Mouse (Mus musculus) macrophage (primary cell): ENCODE measurements around the gene Gpc1. TPM values are rescaled to one million over a fixed set of nuclear protein-coding genes. Genes with fewer than 3 reads are reported as not detected.
A peak's percentile ranks its signal among the peaks of the same experiment; 100 is the strongest.

Source experiments
- H3K27ac ChIP-seq: fragments of 350-480 bp; formaldehyde crosslinking; 2 replicates; pipeline ENCODE4 v1.9.0; 2021
- H3K36me3 ChIP-seq: fragments of 350-480 bp; formaldehyde crosslinking; 2 replicates; pipeline ENCODE4 v1.9.0; 2021; ENCODE audit errors: inconsistent target
- H3K4me3 ChIP-seq: fragments of 350-480 bp; formaldehyde crosslinking; 2 replicates; pipeline ENCODE4 v1.9.0; 2021; ENCODE audit errors: inconsistent target
- H3K79me2 ChIP-seq: fragments of 350-480 bp; formaldehyde crosslinking; 2 replicates; pipeline ENCODE4 v1.9.0; 2021; ENCODE audit errors: inconsistent target
- WGBS: methylation state at CpG from one replicate; pipeline ENCODE4 v1.1.7; 2026; ENCODE audit warnings: inconsistent platforms; ENCODE audit not compliant: missing documents; 5-methylcytosine and 5-hydroxymethylcytosine counted together
- polyA plus RNA-seq: library from polyadenylated mRNA; stranded (reverse); fragments of 250-400 nt; gene quantifications from 3 replicates; pipeline ENCODE4 v1.2.4, GENCODE M21; 2018; ENCODE audit warnings: inconsistent platforms

Gpc1 gene
- polyA plus RNA-seq, 1 experiment from 2014 or later: 0.53 TPM

- Histone ChIP-seq H3K79me2 (no peaks in the 10 kb centered on the region), H3K36me3 (no peaks in the 10 kb centered on the region), H3K27ac (no peak overlapping the region), H3K4me3 (no peak overlapping the region)
- WGBS: 92% methylated on average over 5 of the region's 5 CpGs
These were observed 48.7 kb downstream of the Gpc1 start for GRCm38 (mm10) chr1:92880101-92880500.

- Histone ChIP-seq H3K79me2 (no peaks in the 10 kb centered on the region), H3K27ac (no peak overlapping the region), H3K4me3 (no peak overlapping the region), H3K36me3 (no peaks in the 10 kb centered on the region)
- 90% methylated on average over 6 of the region's 6 CpGs for WGBS
These were observed 50.5 kb downstream of the Gpc1 start for GRCm38 (mm10) chr1:92881982-92882381.

- 85% methylated on average over 7 of the region's 7 CpGs for WGBS
- H3K36me3 ChIP-seq: no peaks in the 10 kb centered on the region
- no peaks in the 10 kb centered on the region for H3K79me2 ChIP-seq
- no peak overlapping the region for H3K4me3 ChIP-seq
- no peak overlapping the region for H3K27ac ChIP-seq
These were observed 57.6 kb downstream of the Gpc1 start for GRCm38 (mm10) chr1:92888901-92889655.

GRCm38 (mm10) chr1:92892791-92893190 is 61.3 kb downstream of the Gpc1 start:
- Histone ChIP-seq H3K36me3 (no peaks in the 10 kb centered on the region), H3K79me2 (no peaks in the 10 kb centered on the region), H3K27ac (no peak overlapping the region), H3K4me3 (no peak overlapping the region)
- 79% methylated on average over 3 of the region's 3 CpGs for WGBS

GRCm38 (mm10) chr1:92893896-92894295 is 62.5 kb downstream of the Gpc1 start:
- WGBS: 79% methylated on average over 3 of the region's 3 CpGs
- Histone ChIP-seq H3K4me3 (no peak overlapping the region), H3K79me2 (no peaks in the 10 kb centered on the region)

GRCm38 (mm10) chr1:92895089-92895488 is 63.6 kb downstream of the Gpc1 start:
- H3K4me3 ChIP-seq: no peak overlapping the region
- no peaks in the 10 kb centered on the region for H3K36me3 ChIP-seq
- no peak overlapping the region for H3K27ac ChIP-seq
- WGBS: 27% methylated on average over 3 of the region's 3 CpGs
- no peaks in the 10 kb centered on the region for H3K79me2 ChIP-seq

More at GRCm38 (mm10) chr1:92893896-92894295, 62.5 kb downstream of the Gpc1 start:
- H3K27ac ChIP-seq: no peak overlapping the region
- no peaks in the 10 kb centered on the region for H3K36me3 ChIP-seq

GRCm38 (mm10) chr1:92902786-92903185 is 71.3 kb downstream of the Gpc1 start, which contains the start of gene Ankmy1:
Gene Ankmy1 (minus strand): TSS chr1:92902906.
- Histone ChIP-seq H3K4me3 (no peak within 1 kb of the TSS), H3K79me2 (no peaks in the 10 kb centered on the region), H3K27ac (no peak within 1 kb of the TSS), H3K36me3 (no peaks in the 10 kb centered on the region)
- 27% methylated on average over 13 of the region's 15 CpGs for WGBS

- H3K4me3 ChIP-seq: no peak overlapping the region
- no peak overlapping the region for H3K27ac ChIP-seq
- WGBS: 70% methylated on average over 4 of the region's 4 CpGs
- H3K79me2 ChIP-seq: no peaks in the 10 kb centered on the region
- no peaks in the 10 kb centered on the region for H3K36me3 ChIP-seq
These were observed 72.2 kb downstream of the Gpc1 start for GRCm38 (mm10) chr1:92903627-92904026.

GRCm38 (mm10) chr1:92905703-92906310 is 74.4 kb downstream of the Gpc1 start:
- Histone ChIP-seq H3K4me3 (no peak overlapping the region; the same call in 1 of the 2 replicates), H3K36me3 (no peaks in the 10 kb centered on the region), H3K27ac (no peak overlapping the region), H3K79me2 (peaks cover 14% of the 10 kb centered on the region; the same call in 1 of the 2 replicates)
- 88% methylated on average over 2 of the region's 2 CpGs for WGBS

- Histone ChIP-seq H3K27ac (peak within 1 kb of the TSS; percentile 25), H3K36me3 (no peaks in the 10 kb centered on the region), H3K4me3 (peak within 1 kb of the TSS; percentile 40), H3K79me2 (peaks cover 23% of the 10 kb centered on the region)
- WGBS: under 1% methylated on average over 81 of the region's 81 CpGs
These were observed 75.6 kb downstream of the Gpc1 start, which contains the start of gene Dusp28 for GRCm38 (mm10) chr1:92906779-92907631. Gene Dusp28 (plus strand): TSS chr1:92906981.

- Histone ChIP-seq H3K4me3 (peak overlapping the region; percentile 40), H3K36me3 (no peaks in the 10 kb centered on the region), H3K27ac (peak overlapping the region; percentile 25), H3K79me2 (peaks cover 31% of the 10 kb centered on the region)
- WGBS: 57% methylated on average over 20 of the region's 20 CpGs
These were observed 76.4 kb downstream of the Gpc1 start for GRCm38 (mm10) chr1:92907632-92908360.

GRCm38 (mm10) chr1:92908664-92909063 is 77.2 kb downstream of the Gpc1 start:
- H3K79me2 ChIP-seq: peaks cover 39% of the 10 kb centered on the region
- no peaks in the 10 kb centered on the region for H3K36me3 ChIP-seq
- no peak overlapping the region for H3K27ac ChIP-seq
- H3K4me3 ChIP-seq: no peak overlapping the region
- WGBS: 100% methylated on average over 3 of the region's 3 CpGs

GRCm38 (mm10) chr1:92909068-92909467 is 77.6 kb downstream of the Gpc1 start:
- Histone ChIP-seq H3K79me2 (peaks cover 43% of the 10 kb centered on the region), H3K4me3 (no peak overlapping the region), H3K36me3 (peaks cover 3% of the 10 kb centered on the region; the same call in 1 of the 2 replicates), H3K27ac (no peak overlapping the region)
- 89% methylated on average over 4 of the region's 4 CpGs for WGBS
